Mouse (Mus musculus) lung, embryonic 16.5 days (tissue): ENCODE data around the gene Ccdc136. TPM values are rescaled to one million over a fixed set of nuclear protein-coding genes. Genes with fewer than 3 reads are reported as not detected.
"Not testable (repeated sequence)": the region's sequence is repeated elsewhere in the genome, so short reads cannot be mapped to it uniquely, and the experiment has no call there.

Experiments
- ATAC-seq: fragments of 200-750 bp; cut with Nextera tagmentation; 2 replicates; pipeline ENCODE4 v1.8.0; 2017; ENCODE audit warnings: low read depth, mild to moderate bottlenecking, moderate library complexity
- H3K27ac ChIP-seq: fragments of 300-500 bp; sonication (generic); 2 replicates; pipeline ENCODE4 v1.5.1; 2014; ENCODE audit warnings: mild to moderate bottlenecking, control low read depth, low read length
- H3K27me3 ChIP-seq: fragments of 300-500 bp; sonication (generic); 2 replicates; pipeline ENCODE4 v1.6.1; 2014; ENCODE audit warnings: low read depth, low read length, mixed read lengths; ENCODE audit not compliant: control insufficient read depth, insufficient read depth
- H3K36me3 ChIP-seq: fragments of 300-500 bp; sonication (generic); 2 replicates; pipeline ENCODE4 v1.6.1; 2014; ENCODE audit warnings: low read length; ENCODE audit not compliant: control insufficient read depth, insufficient read depth
- H3K4me1 ChIP-seq: fragments of 300-500 bp; sonication (generic); replicated peaks from 2 replicates; pipeline ENCODE4 v1.6.1; 2014; ENCODE audit warnings: low read length, mixed read lengths; ENCODE audit not compliant: control insufficient read depth, insufficient read depth
- H3K4me2 ChIP-seq: fragments of 300-500 bp; sonication (generic); 2 replicates; pipeline ENCODE4 v1.6.1; 2014; ENCODE audit warnings: low read depth, low read length, control low read depth
- H3K4me3 ChIP-seq: fragments of 300-500 bp; sonication (generic); 2 replicates; pipeline ENCODE4 v1.5.1; 2014; ENCODE audit warnings: mild to moderate bottlenecking, low read length, control low read depth
- H3K9ac ChIP-seq: fragments of 300-500 bp; sonication (generic); 2 replicates; pipeline ENCODE4 v1.6.1; 2014; ENCODE audit warnings: low read length, control low read depth
- H3K9me3 ChIP-seq: fragments of 300-500 bp; sonication (generic); 2 replicates; pipeline ENCODE4 v1.6.1; 2016; ENCODE audit warnings: low read length; ENCODE audit not compliant: control insufficient read depth
- WGBS: fragments of 180-500 bp; shearing (Covaris S2); extraction: QIAGEN DNeasy Blood & Tissue Kit; methylation state at CpG from one replicate; pipeline ENCODE4 v1.1.7; 2014; 5-methylcytosine and 5-hydroxymethylcytosine counted together
- polyA plus RNA-seq: library from polyadenylated mRNA; unstranded; fragments of >200 nt; fragmentation: Nextera tagmentation; extraction: Ambion mirVana; gene quantifications from 2 replicates; pipeline ENCODE4 v1.2.1, GENCODE M21; 2015

Gene Ccdc136
- 12.8 and 13.8 TPM in 2 replicates for polyA plus RNA-seq

- Histone ChIP-seq H3K4me1 (peaks cover 6% of the 10 kb centered on the region), H3K36me3 (no peaks in the 10 kb centered on the region), H3K27ac (no peak within 1 kb of the TSS)
Measured at GRCm38 (mm10) chr6:29395910-29396713, at the start of gene Ccdc136. Gene Ccdc136, plus strand, starts transcription at chr6:29396309.

GRCm38 (mm10) chr6:29346512-29346911 is 49.6 kb upstream of the Ccdc136 start:
- not testable (repeated sequence) for H3K27me3 ChIP-seq, H3K9me3 ChIP-seq, H3K4me2 ChIP-seq, ATAC-seq, H3K36me3 ChIP-seq, H3K9ac ChIP-seq, H3K27ac ChIP-seq, H3K4me3 ChIP-seq
- 87% methylated on average over 2 of the region's 2 CpGs for WGBS
- H3K4me1 ChIP-seq = peaks cover 14% of the 10 kb centered on the region

More at GRCm38 (mm10) chr6:29395910-29396713, at the start of gene Ccdc136:
- Histone ChIP-seq H3K27me3 (peaks cover 10% of the 10 kb centered on the region), H3K9me3 (no peaks in the 10 kb centered on the region), H3K4me2 (peak within 1 kb of the TSS; percentile 93), H3K4me3 (peak within 1 kb of the TSS; percentile 56), H3K9ac (peak within 1 kb of the TSS; percentile 63)
- ATAC-seq = peak; percentile 93
- 1% methylated on average over 32 of the region's 49 CpGs for WGBS

- 19% methylated on average over 7 of the region's 7 CpGs for WGBS
- Histone ChIP-seq H3K9ac (peak overlapping the region; percentile 97), H3K9me3 (no peaks in the 10 kb centered on the region), H3K27ac (peak overlapping the region; percentile 85), H3K36me3 (no peaks in the 10 kb centered on the region), H3K27me3 (no peaks in the 10 kb centered on the region), H3K4me2 (peak overlapping the region; percentile 61), H3K4me3 (peak overlapping the region; percentile 99), H3K4me1 (peaks cover 14% of the 10 kb centered on the region)
- ATAC-seq = no peak
Measured at GRCm38 (mm10) chr6:29347189-29347588, 48.9 kb upstream of the Ccdc136 start.

GRCm38 (mm10) chr6:29347665-29348370 is 48.3 kb upstream of the Ccdc136 start, which contains the start of gene Calu:
Gene Calu, plus strand, starts transcription at chr6:29348069.
- Histone ChIP-seq H3K9me3 (no peaks in the 10 kb centered on the region), H3K9ac (peak within 1 kb of the TSS; percentile 97), H3K27me3 (no peaks in the 10 kb centered on the region), H3K4me1 (peaks cover 14% of the 10 kb centered on the region), H3K27ac (peak within 1 kb of the TSS; percentile 85), H3K4me3 (peak within 1 kb of the TSS; percentile 99), H3K4me2 (peak within 1 kb of the TSS; percentile 61), H3K36me3 (no peaks in the 10 kb centered on the region)
- ATAC-seq = peak; percentile 99
- under 1% methylated on average over 55 of the region's 55 CpGs for WGBS

- Histone ChIP-seq H3K9me3 (no peaks in the 10 kb centered on the region), H3K4me3 (peak overlapping the region; percentile 99), H3K27me3 (no peaks in the 10 kb centered on the region), H3K27ac (peak overlapping the region; percentile 85), H3K4me1 (peaks cover 14% of the 10 kb centered on the region), H3K9ac (peak overlapping the region; percentile 97), H3K36me3 (no peaks in the 10 kb centered on the region), H3K4me2 (peak overlapping the region; percentile 61)
- under 1% methylated on average over 15 of the region's 15 CpGs for WGBS
- ATAC-seq = peak; percentile 6
Measured at GRCm38 (mm10) chr6:29348371-29348724, 47.8 kb upstream of the Ccdc136 start.

GRCm38 (mm10) chr6:29351613-29352012 is 44.5 kb upstream of the Ccdc136 start:
- ATAC-seq = no peak
- H3K9me3 ChIP-seq = no peaks in the 10 kb centered on the region
- H3K9ac ChIP-seq = no peak overlapping the region
- H3K36me3 ChIP-seq = peaks cover 3% of the 10 kb centered on the region; the same call in 1 of the 2 replicates
- H3K27ac ChIP-seq = no peak overlapping the region
- H3K4me1 ChIP-seq = peaks cover 14% of the 10 kb centered on the region
- no peaks in the 10 kb centered on the region for H3K27me3 ChIP-seq
- no peak overlapping the region for H3K4me2 ChIP-seq
- no peak overlapping the region for H3K4me3 ChIP-seq

- H3K36me3 ChIP-seq = peaks cover 11% of the 10 kb centered on the region
- H3K9me3 ChIP-seq = no peaks in the 10 kb centered on the region
- H3K27me3 ChIP-seq = no peaks in the 10 kb centered on the region
- 36% methylated on average over 5 of the region's 5 CpGs for WGBS
- H3K4me3 ChIP-seq = no peak overlapping the region
- H3K4me1 ChIP-seq = peaks cover 10% of the 10 kb centered on the region
- no peak overlapping the region for H3K27ac ChIP-seq
- H3K4me2 ChIP-seq = no peak overlapping the region
- ATAC-seq = no peak
- H3K9ac ChIP-seq = no peak overlapping the region
Measured at GRCm38 (mm10) chr6:29352816-29353215, 43.3 kb upstream of the Ccdc136 start.

GRCm38 (mm10) chr6:29359386-29359785 is 36.7 kb upstream of the Ccdc136 start:
- no peak overlapping the region for H3K9ac ChIP-seq
- 91% methylated on average over 3 of the region's 3 CpGs for WGBS
- H3K27me3 ChIP-seq = no peaks in the 10 kb centered on the region
- ATAC-seq = no peak
- no peak overlapping the region for H3K4me3 ChIP-seq
- no peak overlapping the region for H3K27ac ChIP-seq
- H3K4me1 ChIP-seq = no peaks in the 10 kb centered on the region
- peaks cover 25% of the 10 kb centered on the region for H3K36me3 ChIP-seq
- no peak overlapping the region for H3K4me2 ChIP-seq
- H3K9me3 ChIP-seq = no peaks in the 10 kb centered on the region

GRCm38 (mm10) chr6:29360211-29360610 is 35.9 kb upstream of the Ccdc136 start:
- H3K9me3 ChIP-seq = no peaks in the 10 kb centered on the region
- no peak overlapping the region for H3K4me3 ChIP-seq
- no peak overlapping the region for H3K4me2 ChIP-seq
- no peaks in the 10 kb centered on the region for H3K27me3 ChIP-seq
- 76% methylated on average over 6 of the region's 6 CpGs for WGBS
- no peak overlapping the region for H3K9ac ChIP-seq
- ATAC-seq = no peak
- no peak overlapping the region for H3K27ac ChIP-seq
- peaks cover 26% of the 10 kb centered on the region for H3K36me3 ChIP-seq
- no peaks in the 10 kb centered on the region for H3K4me1 ChIP-seq
